Mouse (Mus musculus) neural tube, embryonic 15.5 days (tissue): Measurements from ENCODE around the gene Ppp1r9b. TPM values are rescaled to one million over a fixed set of nuclear protein-coding genes. Genes with fewer than 3 reads are reported as not detected.
A peak's percentile ranks its signal among the peaks of the same experiment; 100 is the strongest.

Experiments
- ATAC-seq: fragments of 200-750 bp; cut with Nextera tagmentation; 2 replicates; pipeline ENCODE4 v1.8.0; 2017; ENCODE audit warnings: mild to moderate bottlenecking, moderate TSS enrichment, moderate library complexity; ENCODE audit not compliant: low FRiP score
- H3K27ac ChIP-seq: fragments of 300-500 bp; sonication (generic); replicated peaks from 2 replicates; pipeline ENCODE4 v1.5.1; 2015; ENCODE audit warnings: mild to moderate bottlenecking, inconsistent platforms
- H3K27me3 ChIP-seq: fragments of 300-500 bp; sonication (generic); replicated peaks from 2 replicates; pipeline ENCODE4 v1.6.1; 2015; ENCODE audit warnings: inconsistent platforms
- H3K36me3 ChIP-seq: fragments of 300-500 bp; sonication (generic); 2 replicates; pipeline ENCODE4 v1.6.1; 2015; ENCODE audit warnings: inconsistent platforms
- H3K4me1 ChIP-seq: fragments of 300-500 bp; sonication (generic); 2 replicates; pipeline ENCODE4 v1.6.1; 2015; ENCODE audit warnings: inconsistent platforms
- H3K4me2 ChIP-seq: fragments of 300-500 bp; sonication (generic); 2 replicates; pipeline ENCODE4 v1.6.1; 2015; ENCODE audit warnings: inconsistent platforms, mild to moderate bottlenecking, moderate library complexity
- H3K4me3 ChIP-seq: fragments of 300-500 bp; sonication (generic); replicated peaks from 2 replicates; pipeline ENCODE4 v1.5.1; 2015; ENCODE audit warnings: mild to moderate bottlenecking, inconsistent platforms
- H3K9ac ChIP-seq: fragments of 300-500 bp; sonication (generic); replicated peaks from 2 replicates; pipeline ENCODE4 v1.6.1; 2015; ENCODE audit warnings: mild to moderate bottlenecking, inconsistent platforms
- H3K9me3 ChIP-seq: fragments of 300-500 bp; sonication (generic); replicated peaks from 2 replicates; pipeline ENCODE4 v1.6.1; 2016; ENCODE audit warnings: inconsistent platforms
- WGBS: fragments of 180-500 bp; shearing (Covaris S2); methylation state at CpG from one replicate; pipeline ENCODE4 v1.1.7; 2015; ENCODE audit warnings: mixed read lengths; 5-methylcytosine and 5-hydroxymethylcytosine counted together
- polyA plus RNA-seq: library from polyadenylated mRNA; unstranded; fragments of >200 nt; fragmentation: Nextera tagmentation; extraction: Ambion mirVana; gene quantifications from 2 replicates; pipeline ENCODE4 v1.2.1, GENCODE M21; 2015

Ppp1r9b gene
- polyA plus RNA-seq, 1 experiment from 2014 or later = 18.8 TPM

DNA sequence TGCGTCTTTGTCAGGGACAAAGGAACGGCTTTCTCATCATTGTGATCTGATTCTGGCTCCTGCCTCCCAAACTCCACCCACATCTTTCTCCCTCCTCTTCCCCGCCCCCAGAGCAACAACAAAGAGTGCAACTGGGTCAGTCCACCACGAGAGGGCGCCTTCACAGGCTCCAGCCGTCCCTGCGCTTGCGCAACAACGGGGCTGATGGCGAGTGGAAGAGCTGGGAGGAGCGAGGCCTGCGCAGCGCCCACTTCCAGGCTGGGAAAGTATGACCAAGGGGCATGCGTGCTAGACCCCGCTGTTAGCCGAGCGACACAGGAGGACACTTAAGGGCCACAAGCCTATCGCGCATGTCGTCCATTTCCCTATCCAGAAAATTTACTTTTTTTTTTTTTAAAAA is 11.9 kb upstream of the Ppp1r9b start:
- Histone ChIP-seq H3K27me3 (no peaks in the 10 kb centered on the region), H3K9me3 (no peaks in the 10 kb centered on the region), H3K27ac (peak overlapping the region; percentile 94), H3K4me2 (peak overlapping the region; percentile 57), H3K36me3 (no peaks in the 10 kb centered on the region), H3K9ac (peak overlapping the region; percentile 47), H3K4me1 (peaks cover 19% of the 10 kb centered on the region), H3K4me3 (peak overlapping the region; percentile 28)
- WGBS = under 1% methylated on average over 20 of the region's 20 CpGs
- ATAC-seq = peak; percentile 95

DNA sequence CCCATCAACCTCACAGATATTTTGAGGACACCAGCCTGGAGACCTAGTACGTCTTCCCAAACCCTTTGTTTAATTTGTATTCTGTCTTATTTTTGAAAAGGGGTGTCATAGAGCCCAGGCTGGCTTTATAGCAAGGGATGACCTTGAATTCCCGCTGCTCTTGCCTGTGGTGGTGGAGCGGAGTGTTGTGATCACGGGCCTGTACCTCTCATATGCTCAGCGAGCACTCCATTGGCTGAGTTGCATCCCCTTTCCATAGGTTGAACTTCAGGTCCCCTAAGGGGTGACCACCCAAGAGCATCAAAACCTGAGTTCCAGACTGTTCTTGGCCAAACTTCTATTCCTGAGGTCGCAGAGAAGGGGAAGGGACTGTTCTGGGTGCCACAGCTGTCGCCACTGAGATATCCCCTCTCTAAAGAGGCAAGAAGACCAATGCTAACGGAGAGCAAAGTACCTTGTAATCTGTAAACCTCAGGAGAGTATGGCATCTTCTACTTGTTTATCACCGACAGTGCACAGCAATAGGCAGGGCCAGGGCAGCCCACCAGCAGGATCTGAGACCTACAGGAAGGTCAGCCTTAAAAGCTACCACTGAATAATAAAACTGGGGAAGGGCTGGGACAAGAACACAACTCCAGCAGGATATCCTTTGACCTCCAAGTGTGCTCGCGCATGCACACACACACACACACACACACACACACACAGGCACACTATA is 11.2 kb upstream of the Ppp1r9b start:
- peak overlapping the region; percentile 57 for H3K4me2 ChIP-seq
- H3K9ac ChIP-seq = peak overlapping the region; percentile 36
- H3K4me3 ChIP-seq = peak overlapping the region; percentile 28
- H3K27me3 ChIP-seq = no peaks in the 10 kb centered on the region
- no peaks in the 10 kb centered on the region for H3K36me3 ChIP-seq
- no peaks in the 10 kb centered on the region for H3K9me3 ChIP-seq
- ATAC-seq = no peak
- H3K27ac ChIP-seq = peak overlapping the region; percentile 94
- H3K4me1 ChIP-seq = peaks cover 19% of the 10 kb centered on the region
- WGBS = 74% methylated on average over 11 of the region's 11 CpGs

DNA sequence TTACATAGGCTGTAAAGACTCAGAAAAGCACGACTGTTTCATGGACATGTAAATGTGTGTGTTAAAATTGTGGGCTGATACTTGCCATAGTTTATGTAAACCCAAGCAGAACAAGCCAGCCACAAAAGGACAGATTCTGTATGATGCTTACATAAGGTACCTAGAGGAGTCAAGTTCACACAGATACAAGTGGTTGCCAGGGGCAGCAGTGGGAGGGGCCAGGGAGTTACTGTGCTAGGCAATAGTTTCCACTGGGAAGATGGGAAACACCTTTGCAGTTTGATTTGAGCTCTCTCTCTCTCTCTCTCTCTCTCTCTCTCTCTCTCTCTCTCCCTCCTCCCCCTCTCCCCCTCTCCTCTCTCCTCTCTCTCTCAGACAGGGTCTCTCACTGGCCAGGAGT is 5.7 kb upstream of the Ppp1r9b start:
- H3K27ac ChIP-seq = no peak overlapping the region

DNA sequence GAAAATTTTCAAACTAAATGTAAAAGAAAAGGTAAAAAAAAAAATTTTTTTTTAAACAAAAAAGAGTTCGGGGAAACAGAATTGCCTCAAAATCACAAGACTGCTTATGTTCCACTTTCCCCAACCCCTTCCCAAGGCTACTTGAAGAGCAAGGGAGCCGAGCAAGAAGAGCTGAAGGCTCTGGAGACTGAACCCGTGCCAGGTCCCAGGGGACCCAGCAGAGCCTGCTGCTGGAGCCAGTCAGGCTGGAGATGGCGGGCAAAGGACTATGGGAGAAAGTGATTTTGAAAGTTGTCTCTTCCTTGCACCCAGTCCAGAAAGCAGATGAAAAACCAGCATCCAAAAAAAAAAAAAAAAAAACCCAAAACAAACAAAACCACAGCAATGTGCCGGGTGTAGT is 5.0 kb upstream of the Ppp1r9b start:
- no peak for ATAC-seq
- Histone ChIP-seq H3K9me3 (no peaks in the 10 kb centered on the region), H3K9ac (no peak overlapping the region), H3K27ac (no peak overlapping the region), H3K4me1 (peaks cover 33% of the 10 kb centered on the region), H3K4me2 (no peak overlapping the region), H3K4me3 (no peak overlapping the region), H3K36me3 (no peaks in the 10 kb centered on the region), H3K27me3 (no peaks in the 10 kb centered on the region)
- 73% methylated on average over 5 of the region's 5 CpGs for WGBS

More for the DNA sequence above, 5.7 kb upstream of the Ppp1r9b start:
- Histone ChIP-seq H3K9me3 (no peaks in the 10 kb centered on the region), H3K9ac (no peak overlapping the region), H3K4me2 (no peak overlapping the region), H3K4me3 (no peak overlapping the region), H3K4me1 (peaks cover 28% of the 10 kb centered on the region), H3K27me3 (no peaks in the 10 kb centered on the region), H3K36me3 (no peaks in the 10 kb centered on the region)
- 43% methylated on average over 1 of the region's 1 CpGs for WGBS
- ATAC-seq = no peak

DNA sequence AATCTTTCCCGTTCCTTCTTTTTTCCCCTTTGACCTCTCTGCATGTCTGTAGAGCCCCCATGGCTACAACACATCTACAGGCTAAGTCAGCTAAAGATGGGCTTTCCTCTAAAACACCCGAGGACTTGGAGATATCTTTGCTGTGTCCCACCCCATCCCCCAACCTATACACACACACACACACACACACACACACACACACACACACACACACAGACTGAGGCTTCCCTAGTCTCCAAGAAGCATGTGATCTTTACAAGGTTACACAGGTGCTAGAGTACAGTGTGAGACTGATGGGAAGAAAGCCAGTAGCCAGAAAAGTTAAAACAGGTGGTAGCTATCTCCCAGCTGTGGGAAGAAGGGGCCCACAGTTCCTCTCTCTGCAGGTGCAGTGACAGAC is 4.4 kb upstream of the Ppp1r9b start:
- no peak overlapping the region for H3K9ac ChIP-seq
- no peaks in the 10 kb centered on the region for H3K9me3 ChIP-seq
- ATAC-seq = no peak
- no peak overlapping the region for H3K4me2 ChIP-seq
- peaks cover 33% of the 10 kb centered on the region for H3K4me1 ChIP-seq
- no peaks in the 10 kb centered on the region for H3K27me3 ChIP-seq
- H3K4me3 ChIP-seq = no peak overlapping the region
- 79% methylated on average over 2 of the region's 2 CpGs for WGBS
- no peak overlapping the region for H3K27ac ChIP-seq
- H3K36me3 ChIP-seq = no peaks in the 10 kb centered on the region

DNA sequence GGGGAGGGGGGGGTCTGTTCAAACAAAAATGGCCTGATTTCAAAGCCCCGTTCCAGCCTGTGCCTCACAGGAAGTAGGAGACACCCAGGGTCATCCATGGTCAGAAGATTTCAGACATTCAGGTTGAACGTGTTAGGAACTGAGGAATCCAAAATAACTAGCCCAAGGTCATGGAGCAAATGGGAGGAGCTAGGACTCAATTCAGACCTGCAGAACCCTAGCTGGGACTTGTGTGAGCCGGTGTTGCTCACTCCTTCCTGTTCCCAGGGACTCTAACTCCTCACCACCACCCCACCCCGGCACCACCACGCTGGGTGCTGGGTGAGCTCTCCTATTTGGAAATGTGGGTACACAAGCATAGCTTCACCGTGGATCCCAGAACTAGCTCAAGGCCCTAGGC is 3.5 kb upstream of the Ppp1r9b start:
- H3K4me2 ChIP-seq = no peak overlapping the region
- WGBS = 65% methylated on average over 6 of the region's 6 CpGs
- H3K4me1 ChIP-seq = peaks cover 36% of the 10 kb centered on the region
- no peaks in the 10 kb centered on the region for H3K9me3 ChIP-seq
- ATAC-seq = no peak
- no peaks in the 10 kb centered on the region for H3K27me3 ChIP-seq
- H3K27ac ChIP-seq = no peak overlapping the region
- H3K36me3 ChIP-seq = no peaks in the 10 kb centered on the region
- no peak overlapping the region for H3K9ac ChIP-seq
- H3K4me3 ChIP-seq = no peak overlapping the region

DNA sequence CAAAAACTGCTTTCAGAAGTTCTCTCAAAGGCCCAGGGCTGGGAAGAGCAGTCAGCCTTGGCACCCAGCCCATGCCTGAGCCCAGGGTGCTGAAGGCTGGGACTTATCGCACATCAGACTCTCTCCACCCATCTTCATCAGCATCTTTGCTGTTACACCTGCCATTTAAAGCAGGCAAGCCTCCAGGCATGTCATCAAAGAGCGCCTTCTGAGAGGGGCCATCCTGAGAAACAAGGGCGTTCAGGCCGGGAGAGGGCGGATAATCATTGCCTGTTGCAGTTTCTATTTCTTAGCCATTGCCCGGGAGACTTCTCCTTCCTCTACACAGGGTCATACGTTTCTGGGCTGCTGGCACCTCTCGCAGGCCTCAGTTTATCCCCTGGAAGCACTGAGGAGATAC is 3.0 kb upstream of the Ppp1r9b start:
- WGBS = 81% methylated on average over 8 of the region's 8 CpGs
- H3K27me3 ChIP-seq = no peaks in the 10 kb centered on the region
- H3K4me3 ChIP-seq = no peak overlapping the region
- H3K9me3 ChIP-seq = no peaks in the 10 kb centered on the region
- H3K4me2 ChIP-seq = no peak overlapping the region
- peaks cover 40% of the 10 kb centered on the region for H3K4me1 ChIP-seq
- no peak for ATAC-seq
- no peaks in the 10 kb centered on the region for H3K36me3 ChIP-seq
- no peak overlapping the region for H3K9ac ChIP-seq
- H3K27ac ChIP-seq = no peak overlapping the region

DNA sequence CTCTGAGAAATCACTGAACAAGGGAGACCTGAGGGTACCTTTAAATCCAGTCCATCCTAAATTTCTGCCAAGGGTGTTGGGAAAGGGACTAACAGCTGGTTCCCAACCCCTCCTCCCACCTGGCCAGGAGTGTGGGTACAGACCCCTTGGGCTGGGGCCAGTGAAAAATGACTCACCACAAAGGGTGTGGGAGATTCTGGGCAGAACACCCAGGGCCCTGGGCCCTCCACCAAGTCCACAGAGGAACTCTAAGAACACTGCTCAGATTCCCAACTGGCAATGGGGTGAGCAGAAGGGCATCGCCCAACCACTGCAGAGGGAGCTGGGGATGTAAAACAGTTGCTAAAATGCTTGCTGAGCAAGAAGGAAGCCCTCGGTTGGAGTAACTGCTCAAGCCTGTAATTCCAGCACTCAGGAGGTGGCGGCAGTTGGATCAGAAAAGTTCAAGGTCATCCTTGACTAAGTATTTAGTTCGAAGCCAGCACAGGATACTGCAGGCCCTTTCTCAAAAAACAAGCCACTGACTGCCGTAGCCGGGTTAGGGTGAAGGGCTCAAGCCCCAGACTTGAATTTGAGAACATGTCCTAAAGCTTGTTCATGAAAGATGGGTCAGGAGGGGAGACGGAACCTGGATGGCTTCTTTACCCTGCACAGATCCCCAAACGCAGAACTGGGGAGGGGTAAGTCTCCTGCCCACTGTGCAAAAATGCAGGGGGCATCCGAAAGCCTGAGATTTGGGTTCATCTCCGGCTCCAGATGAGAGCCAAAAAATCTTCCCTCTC is 1.9 kb upstream of the Ppp1r9b start:
- Histone ChIP-seq H3K9ac (peak overlapping the region; percentile 99), H3K4me1 (peaks cover 51% of the 10 kb centered on the region), H3K9me3 (no peaks in the 10 kb centered on the region), H3K4me2 (peak overlapping the region; percentile 91), H3K4me3 (peak overlapping the region; percentile 89), H3K36me3 (no peaks in the 10 kb centered on the region), H3K27ac (peak overlapping the region; percentile 96), H3K27me3 (no peaks in the 10 kb centered on the region)
- no peak for ATAC-seq
- 20% methylated on average over 10 of the region's 10 CpGs for WGBS

DNA sequence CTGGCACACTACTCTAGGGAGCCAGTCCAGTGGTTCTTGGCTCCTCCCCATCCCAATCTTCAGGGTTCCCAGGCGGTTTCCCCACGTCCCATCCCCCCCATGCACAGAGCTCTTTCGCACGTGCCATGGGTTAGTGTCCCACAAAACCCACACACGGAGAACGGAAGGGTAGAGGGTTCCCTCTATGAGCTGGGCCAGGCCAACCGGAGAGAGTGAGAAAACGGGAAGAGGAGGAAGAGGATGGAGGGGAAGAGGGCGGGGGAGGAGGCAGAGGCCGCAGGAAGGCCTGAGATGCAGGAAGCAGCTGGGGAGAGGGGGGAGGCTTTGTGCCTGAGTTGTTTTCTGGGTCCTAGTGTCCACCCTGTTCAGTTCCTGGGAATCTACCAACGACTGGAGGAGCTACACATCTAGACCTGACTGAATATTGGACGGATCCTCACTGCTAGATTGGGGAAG is 1.2 kb upstream of the Ppp1r9b start:
- Histone ChIP-seq H3K4me3 (peak overlapping the region; percentile 89), H3K9ac (peak overlapping the region; percentile 99), H3K4me2 (peak overlapping the region; percentile 91), H3K9me3 (no peaks in the 10 kb centered on the region), H3K27me3 (no peaks in the 10 kb centered on the region), H3K4me1 (peaks cover 57% of the 10 kb centered on the region), H3K27ac (peak overlapping the region; percentile 96), H3K36me3 (no peaks in the 10 kb centered on the region)
- peak; percentile 61 for ATAC-seq
- WGBS = 0% methylated on average over 12 of the region's 12 CpGs

DNA sequence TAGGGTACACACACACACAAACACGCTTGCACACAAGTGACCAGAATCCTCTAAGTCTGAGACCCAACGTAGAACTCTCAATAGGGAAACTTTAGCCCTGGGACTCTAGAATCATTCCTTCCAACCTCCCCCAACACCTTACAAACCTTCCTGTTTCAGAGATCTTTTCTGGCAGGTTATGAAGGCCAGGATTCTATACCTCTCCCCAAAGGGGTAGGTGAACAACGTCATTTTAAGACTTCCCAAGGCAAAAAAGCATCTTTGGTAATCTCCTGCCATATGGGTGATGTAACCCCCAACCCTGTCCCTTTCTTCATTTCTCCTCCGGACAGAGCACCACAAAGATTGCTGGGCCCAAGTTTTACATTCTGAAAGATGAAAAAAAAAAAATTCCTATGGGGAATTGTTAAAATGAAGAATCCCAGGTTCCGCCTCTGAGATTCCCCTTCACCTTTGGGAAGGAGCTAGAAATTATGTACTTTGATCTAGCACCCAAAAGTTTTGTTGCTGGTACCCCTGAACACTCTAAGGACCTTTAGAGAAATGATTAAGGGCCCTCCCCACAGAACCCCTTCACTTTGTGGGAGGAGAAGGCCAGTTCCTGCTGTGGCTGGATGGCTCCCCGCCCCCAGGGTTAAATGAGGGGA is 610 bp upstream of the Ppp1r9b start:
- Histone ChIP-seq H3K36me3 (no peaks in the 10 kb centered on the region), H3K4me3 (peak overlapping the region; percentile 89), H3K9me3 (no peaks in the 10 kb centered on the region), H3K4me1 (peaks cover 63% of the 10 kb centered on the region), H3K9ac (peak overlapping the region; percentile 99), H3K4me2 (peak overlapping the region; percentile 91), H3K27me3 (no peaks in the 10 kb centered on the region), H3K27ac (peak overlapping the region; percentile 96)
- ATAC-seq = no peak
- WGBS = 41% methylated on average over 6 of the region's 6 CpGs

DNA sequence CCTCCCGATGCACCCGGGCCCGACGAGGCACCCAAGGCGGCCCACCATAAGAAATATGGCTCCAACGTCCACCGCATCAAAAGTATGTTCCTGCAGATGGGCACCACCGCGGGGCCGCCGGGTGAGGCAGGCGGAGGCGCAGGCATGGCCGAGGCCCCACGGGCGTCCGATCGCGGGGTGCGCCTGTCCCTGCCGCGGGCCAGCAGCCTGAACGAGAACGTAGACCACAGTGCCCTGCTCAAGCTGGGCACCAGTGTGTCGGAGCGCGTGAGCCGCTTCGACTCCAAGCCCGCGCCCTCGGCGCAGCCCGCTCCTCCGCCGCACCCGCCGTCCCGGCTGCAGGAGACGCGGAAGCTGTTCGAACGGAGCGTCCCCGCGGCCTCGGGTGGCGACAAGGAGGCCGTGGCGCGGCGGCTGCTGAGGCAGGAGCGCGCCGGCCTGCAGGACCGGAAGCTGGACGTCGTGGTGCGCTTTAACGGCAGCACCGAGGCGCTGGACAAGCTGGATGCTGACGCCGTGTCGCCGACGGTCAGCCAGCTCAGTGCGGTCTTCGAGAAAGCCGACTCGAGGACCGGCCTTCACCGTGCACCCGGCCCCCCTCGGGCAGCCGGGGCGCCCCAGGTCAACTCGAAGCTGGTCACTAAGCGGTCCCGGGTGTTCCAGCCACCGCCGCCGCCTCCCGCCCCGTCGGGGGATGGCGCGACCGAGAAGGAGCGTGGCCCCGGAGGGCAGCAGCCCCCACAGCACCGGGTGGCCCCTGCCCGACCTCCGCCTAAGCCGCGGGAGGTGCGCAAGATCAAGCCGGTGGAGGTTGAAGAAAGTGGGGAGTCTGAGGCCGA is 1.0 kb downstream of the Ppp1r9b start:
- no peak for ATAC-seq
- Histone ChIP-seq H3K4me1 (peaks cover 78% of the 10 kb centered on the region), H3K36me3 (peaks cover 6% of the 10 kb centered on the region), H3K4me3 (peak overlapping the region; percentile 89), H3K27me3 (no peaks in the 10 kb centered on the region), H3K4me2 (peak overlapping the region; percentile 91), H3K27ac (peak overlapping the region; percentile 96), H3K9ac (peak overlapping the region; percentile 99), H3K9me3 (no peaks in the 10 kb centered on the region)
- under 1% methylated on average over 85 of the region's 99 CpGs for WGBS
